Mouse (Mus musculus) thymus, postnatal 10 days (tissue): ENCODE measurements at regions not wholly inside any gene's neighbourhood (a gene's known extent, or its start where the extent isn't known, plus 50 kb on each side); places are given as distances from the start of the nearest gene placed in this dataset.

Experiments
- DNase-seq, 2 experiments: peaks; one replicate each; pipeline ENCODE4 v3.0.0; 2021; ENCODE audit warnings: low spot score in 2 of 2

DNA sequence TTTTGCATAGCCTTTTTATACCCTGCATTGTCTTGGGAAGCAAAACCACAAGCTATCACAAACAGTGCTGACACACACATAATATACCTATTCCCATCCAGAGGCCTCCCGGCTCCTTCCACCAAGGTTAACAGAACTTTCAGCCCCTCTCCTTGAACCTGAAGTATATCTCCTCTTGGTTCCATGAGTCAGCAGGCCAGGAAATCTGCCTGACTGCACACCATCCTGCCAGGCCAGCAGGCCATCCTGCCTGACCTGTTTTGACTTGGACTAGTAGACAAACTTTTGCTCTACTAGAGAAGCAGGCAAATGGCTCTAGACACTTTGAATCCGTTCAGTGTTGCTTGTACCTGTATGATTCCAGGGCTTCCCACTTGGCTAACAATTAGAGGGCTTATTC is 547.6 kb upstream of the N6amt1 start:
- no peak for DNase-seq

DNA sequence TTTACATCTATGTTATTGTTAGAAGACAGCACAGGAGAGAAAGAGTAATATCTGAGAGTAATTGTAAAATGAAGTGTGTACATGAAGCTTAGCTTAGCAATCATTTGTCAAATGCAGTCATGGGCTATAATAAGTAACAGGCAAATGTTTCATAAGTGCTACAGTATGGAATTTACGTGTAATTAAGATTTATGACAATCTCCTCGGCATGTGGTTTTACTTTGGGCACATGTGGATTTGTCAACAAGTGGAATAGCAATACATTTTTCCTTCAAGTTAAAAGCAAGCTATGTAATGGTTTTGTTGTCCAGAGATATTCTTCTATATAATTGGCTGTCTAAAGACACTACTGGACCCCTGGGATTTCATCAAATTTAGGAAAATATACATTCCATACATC is 577.9 kb upstream of the N6amt1 start:
- DNase-seq = no peak

DNA sequence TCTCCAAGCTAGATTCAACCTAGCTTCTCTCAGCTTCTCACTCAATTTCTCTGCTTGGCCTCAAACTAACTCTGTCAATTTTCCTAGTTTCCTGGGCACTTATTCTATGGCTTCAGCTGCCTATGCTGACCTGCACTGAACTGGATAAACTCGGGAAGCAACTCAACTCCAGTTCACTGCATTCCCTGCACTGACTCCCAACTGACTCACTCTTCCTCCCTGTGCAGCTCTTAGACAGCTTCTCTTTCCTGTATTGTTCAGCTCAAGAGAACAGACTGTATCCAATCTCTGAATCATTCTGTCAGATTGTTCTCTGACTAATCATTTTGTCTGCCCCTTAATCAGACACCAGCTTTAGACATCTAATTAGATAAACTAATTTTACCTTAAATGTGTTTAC is 581.4 kb upstream of the N6amt1 start:
- no peak for DNase-seq

DNA sequence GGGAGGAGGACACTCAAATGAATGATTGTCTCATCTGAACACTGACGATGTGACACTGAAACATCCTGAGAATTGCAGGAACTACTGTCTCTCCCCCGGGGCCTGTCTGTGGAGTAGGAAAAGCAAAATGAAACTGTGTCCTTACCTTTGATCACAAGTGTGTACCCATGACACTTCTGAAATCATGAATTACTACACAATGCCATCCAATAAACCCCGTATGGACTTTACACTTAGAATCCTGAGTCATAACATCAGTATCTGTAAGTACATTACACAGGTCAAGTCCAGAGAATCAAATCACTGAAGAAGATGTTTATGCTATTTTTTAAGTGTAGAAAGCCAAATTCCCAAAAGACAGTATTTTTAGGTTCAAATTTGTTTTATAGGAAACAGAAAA is 585.1 kb upstream of the N6amt1 start:
- no peak for DNase-seq

DNA sequence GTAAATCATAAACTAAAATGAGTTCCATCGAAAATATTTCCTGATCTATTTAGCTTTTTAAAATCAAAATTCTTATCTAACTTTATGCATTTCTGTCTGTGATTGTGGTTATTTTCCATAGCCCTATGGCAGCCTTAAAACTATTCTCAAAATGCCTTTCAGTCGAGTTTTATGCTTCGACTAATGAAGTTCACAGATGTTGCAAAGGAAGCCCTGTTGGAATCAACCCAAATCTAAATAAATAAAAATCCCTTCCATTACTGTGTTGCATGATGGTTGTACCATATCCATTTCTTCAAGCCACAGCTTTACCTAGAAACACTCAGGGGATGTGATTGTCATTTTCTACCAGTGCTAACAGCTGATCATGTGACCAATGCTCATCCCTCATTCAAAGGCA is 585.6 kb upstream of the N6amt1 start:
- DNase-seq = no peak

DNA sequence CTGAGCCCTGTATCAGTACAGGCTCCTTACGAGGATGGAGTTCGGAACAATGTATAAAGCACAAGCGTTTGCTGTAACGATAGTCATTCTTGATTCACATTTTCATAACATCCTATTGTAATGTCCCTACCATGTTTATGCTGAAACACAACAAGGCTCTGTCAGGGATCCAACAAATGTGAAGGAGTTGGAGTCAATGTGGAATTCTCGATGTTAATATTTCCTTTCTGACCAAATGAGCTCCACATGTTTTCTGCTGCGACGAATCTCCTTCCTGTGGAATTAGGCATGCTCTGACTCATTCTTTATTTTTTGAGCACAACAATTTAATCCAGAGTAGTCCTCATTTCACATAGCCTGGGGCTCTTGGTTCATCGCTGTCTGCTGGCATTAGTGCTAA is 588.0 kb upstream of the N6amt1 start:
- DNase-seq = no peak

DNA sequence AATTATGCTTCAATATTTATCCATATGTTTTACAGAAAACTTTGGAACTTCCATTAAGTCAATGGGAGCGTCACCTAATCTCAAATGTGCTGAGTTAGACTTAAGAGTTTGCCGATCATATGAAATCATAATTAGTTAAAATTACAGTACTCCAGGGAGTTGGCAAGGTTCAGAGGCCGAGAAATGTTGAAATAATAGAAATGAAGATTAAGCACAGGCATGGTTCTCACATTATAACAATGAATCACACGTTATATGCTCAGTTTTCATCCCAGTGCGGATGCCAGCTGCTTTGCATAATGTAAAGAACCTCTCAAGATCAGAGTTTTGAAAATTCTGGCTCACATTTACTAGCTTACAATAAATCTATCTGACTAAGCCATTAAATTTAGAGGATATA is 612.7 kb upstream of the N6amt1 start:
- no peak for DNase-seq

DNA sequence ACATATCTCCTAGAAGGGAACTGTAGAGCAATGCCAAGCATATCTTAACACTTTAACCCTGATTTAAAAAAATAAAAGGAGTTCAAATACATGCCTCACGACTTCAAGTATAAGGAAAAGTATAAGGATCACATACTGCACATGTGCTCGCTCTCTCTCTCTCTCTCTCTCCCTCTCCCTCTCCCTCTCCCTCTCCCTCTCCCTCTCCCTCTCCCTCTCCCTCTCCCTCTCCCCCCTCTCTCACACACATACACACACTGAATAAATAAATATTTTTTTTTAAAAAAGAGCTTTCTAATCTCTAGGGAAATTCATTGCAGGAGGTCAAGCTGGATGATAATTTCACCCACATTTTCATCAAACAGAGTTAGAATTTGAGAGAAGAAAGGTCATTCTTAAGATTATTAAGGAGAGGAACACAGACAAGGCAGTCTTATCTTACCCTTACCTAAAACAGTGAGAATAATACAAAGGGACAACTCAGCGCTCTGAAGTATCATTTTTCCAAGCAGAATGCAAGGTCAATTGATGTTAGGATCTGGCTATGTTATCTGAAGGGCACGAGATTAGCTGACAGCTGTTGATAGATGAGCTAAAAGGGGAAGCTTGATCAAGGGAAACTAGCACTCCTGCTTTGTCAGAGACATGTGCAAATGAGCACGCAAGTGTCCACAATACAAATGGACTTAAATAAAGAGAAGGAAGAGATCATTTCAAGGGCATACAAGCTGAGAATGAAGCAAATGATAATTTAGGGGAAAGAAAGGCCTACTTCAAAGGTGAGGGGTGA is 634.8 kb upstream of the N6amt1 start:
- DNase-seq = no peak

DNA sequence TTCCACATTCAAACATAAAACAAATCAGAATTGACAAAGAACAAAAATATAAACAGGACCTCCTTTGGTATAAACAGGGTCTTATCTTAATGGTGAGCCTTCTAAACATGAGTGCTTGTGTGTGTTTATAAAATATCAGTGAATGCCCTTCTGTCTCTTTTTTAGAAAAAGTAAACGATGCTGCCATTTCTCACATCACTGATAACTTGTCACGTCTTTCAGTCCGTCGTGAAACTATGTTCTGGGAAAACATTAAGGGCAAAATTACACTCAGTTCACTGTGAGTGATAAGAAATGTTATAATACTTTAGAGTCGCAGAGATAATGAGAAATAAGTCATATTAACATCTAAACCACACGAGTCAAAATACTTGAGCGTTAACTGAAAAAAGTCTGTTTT is 635.6 kb upstream of the N6amt1 start:
- no peak for DNase-seq

DNA sequence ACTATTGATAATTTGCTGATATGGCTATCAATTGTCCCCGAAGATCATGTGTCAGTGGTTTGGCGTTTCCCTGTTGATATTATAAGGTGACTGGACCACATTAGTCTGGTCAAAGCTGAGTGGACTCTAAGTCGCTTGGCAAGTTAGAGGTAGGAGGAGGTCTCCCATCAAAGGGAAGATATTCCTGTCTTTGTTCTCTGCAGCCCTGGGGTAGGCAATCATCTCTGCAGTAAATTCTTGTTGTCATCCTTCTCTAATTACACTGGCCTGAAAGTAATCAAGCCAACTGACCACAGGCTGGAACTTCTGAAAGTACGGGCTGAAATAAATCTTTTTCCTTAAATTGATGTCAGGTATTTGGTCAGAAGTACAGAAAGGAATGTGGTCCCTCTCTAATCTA is 652.3 kb upstream of the N6amt1 start:
- no peak for DNase-seq

DNA sequence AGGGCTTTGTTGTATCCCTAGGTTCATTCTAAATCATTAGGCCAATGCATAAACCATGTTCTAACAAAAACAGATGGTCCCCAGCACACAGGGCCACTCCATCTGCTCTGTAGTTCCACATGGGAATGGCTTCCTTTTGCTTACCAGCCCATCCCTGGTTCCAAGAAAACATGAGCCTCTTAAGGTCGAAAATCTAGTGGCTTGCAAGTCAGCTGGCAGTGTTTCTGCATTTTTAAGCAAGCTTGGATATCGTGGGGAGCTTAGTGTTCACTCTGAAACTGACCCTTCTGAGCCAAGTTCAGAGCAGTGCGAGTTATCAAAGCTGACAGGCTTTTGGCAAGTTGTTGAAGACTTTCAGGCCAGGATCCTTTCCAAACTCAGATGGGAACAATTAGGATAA is 659.5 kb upstream of the N6amt1 start:
- no peak for DNase-seq

DNA sequence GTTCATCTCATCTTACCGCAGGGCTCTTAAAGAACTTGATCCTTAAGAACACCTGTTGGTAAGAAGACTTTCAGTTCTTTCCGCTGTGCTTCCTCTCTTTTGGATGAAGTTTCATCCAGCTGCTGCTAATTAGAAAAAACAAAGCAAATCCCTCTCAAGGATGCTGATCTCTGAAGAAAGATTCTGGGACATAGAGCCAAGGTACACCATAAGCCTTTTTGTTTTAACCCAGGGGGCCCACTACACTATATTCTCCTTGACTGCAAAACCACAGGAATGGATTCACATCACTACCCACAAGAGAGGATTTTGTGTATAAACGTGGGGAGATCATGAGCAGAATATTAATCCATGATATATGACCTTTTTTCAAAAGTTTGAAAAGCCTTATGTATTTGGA is 694.8 kb upstream of the N6amt1 start:
- DNase-seq = no peak

DNA sequence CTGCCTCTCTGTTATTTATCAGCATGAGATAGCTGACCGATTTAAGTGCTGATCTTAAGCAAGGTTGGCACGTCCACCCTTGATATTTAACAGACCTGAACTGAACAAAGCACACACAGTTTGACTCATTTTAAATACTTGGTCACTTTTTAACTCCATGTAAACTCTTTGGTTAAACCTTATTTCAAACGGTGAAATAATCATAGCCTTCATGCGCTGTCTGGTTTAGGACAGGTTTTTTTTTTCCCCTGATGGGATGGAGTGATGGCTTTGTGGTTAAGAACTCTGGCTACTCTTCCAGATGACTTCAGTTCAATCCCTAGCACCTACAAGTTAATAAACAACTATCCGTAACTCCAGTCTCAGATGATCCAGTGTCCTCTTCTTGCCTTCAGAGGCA is 706.7 kb upstream of the N6amt1 start:
- no peak for DNase-seq

DNA sequence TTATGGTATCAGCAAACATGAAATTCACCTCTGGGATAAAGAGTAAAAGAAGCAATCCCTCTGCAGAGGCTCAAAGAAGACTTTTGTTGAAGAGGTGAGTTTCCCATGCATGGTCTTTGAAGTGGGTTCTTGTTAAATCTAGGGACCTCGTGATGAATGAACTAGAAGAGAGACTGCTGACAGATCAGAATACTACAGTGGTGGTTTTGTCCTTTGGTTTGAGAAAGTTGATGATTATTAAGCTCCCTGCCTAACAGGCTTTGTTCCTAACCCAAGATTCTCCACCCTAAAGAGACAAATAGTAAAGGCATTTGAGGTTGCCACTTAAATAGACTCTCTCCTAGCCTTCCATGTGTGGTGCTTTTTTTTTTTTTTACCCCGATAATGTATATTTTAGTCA is 707.2 kb upstream of the N6amt1 start:
- DNase-seq = no peak

DNA sequence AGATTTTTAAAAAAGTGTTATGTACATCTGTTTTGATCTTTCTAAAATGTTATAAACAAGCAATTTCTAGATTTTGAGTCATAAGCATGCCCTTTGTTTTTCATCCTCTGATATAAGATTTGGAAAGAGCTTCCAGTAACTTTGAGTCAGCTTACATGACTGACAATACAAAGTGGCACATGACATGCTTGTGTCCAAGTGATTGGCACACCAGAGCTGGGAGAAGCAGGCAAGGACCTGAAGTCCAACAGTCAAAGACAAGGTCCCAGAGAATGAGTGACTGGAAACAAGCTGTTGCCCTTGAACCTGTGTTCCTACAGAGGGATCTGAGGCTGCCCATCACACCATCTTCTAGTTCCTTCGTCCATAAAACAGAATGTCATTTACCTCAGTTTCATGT is 708.5 kb upstream of the N6amt1 start:
- DNase-seq = no peak

DNA sequence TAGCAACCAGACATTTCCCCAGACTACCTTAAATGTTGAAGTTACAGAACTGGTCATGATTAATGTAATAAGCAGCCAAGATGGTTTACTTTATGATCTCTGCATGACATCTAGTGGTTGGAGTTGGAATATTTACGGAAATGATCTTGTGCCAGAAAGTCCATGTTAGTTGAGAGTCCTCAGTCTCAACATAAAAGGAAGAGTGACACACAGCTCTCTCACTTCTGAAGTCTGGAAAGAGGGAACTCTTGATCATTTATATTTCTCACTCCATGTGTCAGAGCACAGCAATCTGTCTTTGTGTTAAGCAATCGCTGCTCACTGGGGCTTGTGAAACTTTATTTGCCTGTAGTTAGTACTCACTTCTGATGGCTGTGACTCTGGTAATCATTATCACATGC is 709.1 kb upstream of the N6amt1 start:
- no peak for DNase-seq

DNA sequence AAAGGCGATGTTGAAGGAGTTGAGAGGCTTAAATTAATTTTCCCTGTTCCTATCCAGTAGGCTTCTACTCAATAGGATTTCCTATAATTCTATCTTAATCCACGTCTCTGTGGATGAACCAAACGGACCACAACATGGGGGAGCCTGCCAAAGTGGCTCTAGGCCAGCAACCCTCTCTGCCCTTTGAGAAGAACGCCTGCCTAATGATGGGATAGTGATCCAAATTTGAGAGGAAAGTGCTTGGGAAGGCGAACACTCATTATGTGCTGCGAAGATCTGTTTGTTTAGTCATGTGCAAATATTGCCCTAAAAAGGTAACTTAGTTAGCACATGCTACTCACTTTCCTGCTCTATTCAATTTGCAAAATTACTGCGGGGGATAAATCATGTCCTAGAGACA is 702.5 kb upstream of the Adamts5 start:
- DNase-seq = no peak

DNA sequence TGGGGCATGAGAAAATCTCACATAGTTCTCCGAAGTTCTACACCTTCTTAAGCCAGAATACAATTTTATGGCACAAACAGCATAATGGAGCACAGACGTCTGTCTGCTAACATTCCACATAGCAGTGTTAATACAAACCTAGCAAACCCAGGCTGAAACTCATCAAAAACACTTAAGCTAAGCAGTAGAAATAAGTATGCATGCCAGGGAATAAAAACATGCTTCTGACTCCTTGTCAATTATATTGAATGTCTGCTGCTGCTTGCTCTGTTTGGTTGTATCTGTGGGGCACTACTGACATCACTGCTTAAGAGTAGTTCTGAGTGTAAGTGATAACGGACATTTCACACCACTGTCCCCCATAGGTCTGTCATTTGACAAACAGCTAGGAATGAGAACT is 693.4 kb upstream of the Adamts5 start:
- DNase-seq = no peak

DNA sequence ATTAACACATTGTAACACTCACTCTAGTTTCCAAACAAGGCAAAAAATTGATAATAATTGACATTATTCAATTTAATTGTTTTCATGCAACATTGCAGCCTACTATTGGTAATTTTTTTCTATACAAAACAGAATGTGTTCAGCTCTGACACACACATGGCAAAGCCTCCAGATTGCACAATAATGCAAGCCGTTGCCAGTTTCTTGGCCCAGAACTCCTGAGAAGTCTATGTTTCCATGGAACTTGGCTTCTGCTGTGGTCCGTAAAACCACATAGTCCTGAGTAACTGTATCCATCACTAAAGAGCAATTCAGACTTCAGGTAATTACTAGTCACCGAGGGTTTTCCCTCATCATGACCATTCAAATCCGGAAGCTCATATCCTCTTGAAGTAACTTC is 684.4 kb upstream of the Adamts5 start:
- DNase-seq = no peak

DNA sequence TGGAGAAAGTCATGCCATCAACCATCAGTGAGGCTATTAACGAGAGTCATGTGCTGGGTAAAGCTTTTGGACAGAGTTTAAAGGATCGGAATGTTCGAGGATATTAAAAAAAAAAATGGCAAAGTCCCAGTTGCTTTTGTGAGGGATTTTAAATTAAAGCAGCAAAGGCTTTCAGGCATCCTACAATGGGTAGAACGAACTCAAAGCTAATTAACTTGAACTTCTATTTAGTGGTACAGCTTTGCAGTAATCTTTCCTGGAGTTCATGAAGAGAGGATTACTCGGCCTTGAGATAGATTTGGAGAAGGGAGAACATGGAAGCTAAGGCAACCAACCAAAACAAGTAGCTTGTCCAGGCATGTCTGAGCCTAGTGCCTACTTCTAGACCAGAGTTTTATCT is 676.7 kb upstream of the Adamts5 start:
- DNase-seq = no peak

DNA sequence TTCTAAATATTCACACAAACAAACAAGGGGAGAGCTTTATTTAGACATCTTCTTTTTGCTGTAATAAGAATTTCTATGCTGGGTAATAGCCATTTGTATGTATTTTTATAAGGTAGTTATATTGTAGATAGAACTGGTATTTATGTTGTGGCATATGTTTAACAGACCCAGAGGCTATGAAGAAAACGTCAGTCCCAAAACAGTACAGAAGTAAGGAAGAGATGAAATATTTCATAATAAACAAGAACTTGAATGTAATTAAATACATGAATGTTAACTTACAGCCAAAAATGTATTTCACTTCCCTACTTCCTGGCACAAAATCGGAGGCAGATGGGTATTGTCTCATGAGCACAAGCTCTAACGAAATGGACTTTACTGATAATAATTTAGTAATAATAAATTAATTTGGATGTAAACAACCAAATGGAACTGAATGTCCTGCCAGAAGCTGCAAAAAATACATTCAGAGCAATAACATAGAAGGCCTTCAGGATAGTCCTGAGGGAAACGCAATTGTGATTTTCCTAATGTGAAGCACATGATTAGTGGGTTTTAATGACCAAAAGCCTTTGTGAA is 645.9 kb upstream of the Adamts5 start:
- no peak for DNase-seq

DNA sequence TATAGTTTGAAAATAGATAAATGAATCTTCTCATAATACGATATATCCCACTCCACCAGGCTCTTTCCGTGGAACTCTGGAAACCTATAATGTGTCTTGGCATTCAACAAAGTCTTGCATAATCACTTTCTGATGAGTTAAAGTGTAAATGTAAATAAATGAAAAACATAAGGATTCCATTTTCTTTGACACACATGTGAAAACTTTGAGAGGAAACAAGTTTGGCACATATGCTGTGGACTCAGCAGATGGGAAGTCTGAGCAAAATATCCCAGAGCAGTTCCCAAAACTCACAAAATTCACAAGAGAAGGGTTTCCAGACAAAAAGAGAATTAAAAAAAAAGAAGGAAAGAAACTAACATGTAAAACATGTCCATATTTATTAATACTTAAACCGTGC is 645.3 kb upstream of the Adamts5 start:
- DNase-seq = no peak

DNA sequence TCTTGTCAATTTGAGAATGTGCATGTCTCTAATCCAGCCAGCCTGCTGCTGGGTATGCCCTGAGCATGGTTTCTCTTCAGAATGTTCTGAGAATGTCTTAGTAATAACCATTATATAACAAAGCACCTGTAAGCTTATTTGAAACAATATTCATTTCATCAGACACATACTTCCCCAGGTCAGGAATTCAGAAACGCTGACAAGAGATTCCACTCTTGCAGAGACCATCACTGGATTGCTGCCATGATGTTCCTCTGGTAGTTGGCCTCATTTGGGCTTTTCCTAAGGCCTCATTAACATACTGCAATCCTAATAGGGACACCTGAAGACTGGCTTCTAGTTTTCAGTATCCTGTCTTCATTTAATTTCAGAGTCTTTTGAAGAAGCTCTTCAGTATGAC is 642.5 kb upstream of the Adamts5 start:
- DNase-seq = no peak

DNA sequence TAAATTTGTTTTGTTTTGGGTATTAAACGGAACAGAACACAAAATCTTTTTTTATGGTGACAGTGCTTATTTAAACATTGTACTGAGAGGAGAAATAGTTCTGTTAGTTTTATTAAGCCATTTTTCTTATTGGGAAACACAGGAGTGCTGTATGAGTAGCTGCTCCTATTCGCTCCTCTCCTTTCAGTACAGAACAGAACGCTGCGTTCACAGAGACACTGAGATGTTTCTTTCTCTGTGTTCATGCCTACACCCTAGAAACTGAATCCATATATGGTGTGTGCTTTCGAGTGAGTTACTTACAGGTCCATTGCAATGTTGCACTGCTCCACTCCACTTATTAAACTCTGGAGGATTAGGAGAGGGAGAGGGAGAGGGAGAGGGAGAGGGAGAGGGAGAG is 634.9 kb upstream of the Adamts5 start:
- no peak for DNase-seq
